Mouse (Mus musculus): ENCODE measurements around the gene Fam167b. TPM values are rescaled to one million over a fixed set of nuclear protein-coding genes. Genes with fewer than 3 reads are reported as not detected.

Gene Fam167b
- total and polyA plus RNA-seq, 3 experiments, result 29.6 to 75.5 (median 31.1) TPM

GRCm38 (mm10) chr4:129608426-129609025 is 30.2 kb upstream of the Fam167b start:
- peak; percentile 79 for DNase-seq

- DNase-seq, result peak; percentile 92
Measured at GRCm38 (mm10) chr4:129600233-129601158, 22.1 kb upstream of the Fam167b start, which contains the start of the genes Eif3i and Tmem234. Gene Eif3i, minus strand, starts transcription at chr4:129600648. Gene Tmem234, plus strand, starts transcription at chr4:129600668.

- no peak for DNase-seq
Measured at GRCm38 (mm10) chr4:129588865-129589264, 10.5 kb upstream of the Fam167b start.

GRCm38 (mm10) chr4:129586943-129587342 is 8.6 kb upstream of the Fam167b start:
- no peak for DNase-seq

GRCm38 (mm10) chr4:129585773-129586172 is 7.4 kb upstream of the Fam167b start:
- no peak for DNase-seq

- peak; percentile 92 for DNase-seq
Measured at GRCm38 (mm10) chr4:129584884-129585608, 6.7 kb upstream of the Fam167b start.

GRCm38 (mm10) chr4:129584370-129584769 is 6.0 kb upstream of the Fam167b start:
- DNase-seq, result no peak

GRCm38 (mm10) chr4:129582251-129582650 is 3.9 kb upstream of the Fam167b start:
- no peak for DNase-seq

GRCm38 (mm10) chr4:129580347-129580746 is 2.0 kb upstream of the Fam167b start:
- no peak for DNase-seq

GRCm38 (mm10) chr4:129577688-129578087 is 661 bp downstream of the Fam167b start:
- no peak for DNase-seq

GRCm38 (mm10) chr4:129576863-129577491 is 1.4 kb downstream of the Fam167b start:
- DNase-seq, result peak; percentile 79

GRCm38 (mm10) chr4:129575171-129575844 is 3.0 kb downstream of the Fam167b start:
- no peak for DNase-seq

- DNase-seq, result no peak
Measured at GRCm38 (mm10) chr4:129573430-129573829, 4.9 kb downstream of the Fam167b start, which contains the start of gene Lck. Gene Lck, minus strand, starts transcription at chr4:129573641.

- DNase-seq, result no peak
Measured at GRCm38 (mm10) chr4:129573093-129573370, 5.3 kb downstream of the Fam167b start.

GRCm38 (mm10) chr4:129572236-129573092 is 5.9 kb downstream of the Fam167b start:
- DNase-seq, result peak; percentile 32

- no peak for DNase-seq
Measured at GRCm38 (mm10) chr4:129571551-129572084, 6.7 kb downstream of the Fam167b start.

- no peak for DNase-seq
Measured at GRCm38 (mm10) chr4:129570028-129570427, 8.3 kb downstream of the Fam167b start.

- DNase-seq, result peak; percentile 61
Measured at GRCm38 (mm10) chr4:129568366-129568765, 10.0 kb downstream of the Fam167b start.

- no peak for DNase-seq
Measured at GRCm38 (mm10) chr4:129565139-129565538, 13.2 kb downstream of the Fam167b start.

- no peak for DNase-seq
Measured at GRCm38 (mm10) chr4:129563718-129564117, 14.6 kb downstream of the Fam167b start.

Measured in adrenal gland, adult 2 months (tissue).